Mouse (Mus musculus) macrophage (primary cell): ENCODE measurements around the gene Ddc. TPM values are rescaled to one million over a fixed set of nuclear protein-coding genes. Genes with fewer than 3 reads are reported as not detected.

Experiments
- H3K27ac ChIP-seq: fragments of 350-480 bp; formaldehyde crosslinking; 2 replicates; pipeline ENCODE4 v1.9.0; 2021
- H3K36me3 ChIP-seq: fragments of 350-480 bp; formaldehyde crosslinking; 2 replicates; pipeline ENCODE4 v1.9.0; 2021; ENCODE audit errors: inconsistent target
- H3K4me3 ChIP-seq: fragments of 350-480 bp; formaldehyde crosslinking; 2 replicates; pipeline ENCODE4 v1.9.0; 2021; ENCODE audit errors: inconsistent target
- H3K79me2 ChIP-seq: fragments of 350-480 bp; formaldehyde crosslinking; 2 replicates; pipeline ENCODE4 v1.9.0; 2021; ENCODE audit errors: inconsistent target
- WGBS: methylation state at CpG from one replicate; pipeline ENCODE4 v1.1.7; 2026; ENCODE audit warnings: inconsistent platforms; ENCODE audit not compliant: missing documents; 5-methylcytosine and 5-hydroxymethylcytosine counted together
- polyA plus RNA-seq: library from polyadenylated mRNA; stranded (reverse); fragments of 250-400 nt; gene quantifications from 3 replicates; pipeline ENCODE4 v1.2.4, GENCODE M21; 2018; ENCODE audit warnings: inconsistent platforms
- total RNA-seq, 78 experiments: library from RNA; depleted of rRNA; stranded (reverse); fragments of 250-400 nt; gene quantifications; 1 replicate in 9 of 78; 2 replicates in 24 of 78; 3 replicates in 43 of 78; 4 replicates in 2 of 78; pipeline ENCODE4 v1.2.4; 2018; ENCODE audit warnings: inconsistent platforms in 56 of 78

Gene Ddc
- 1 to 10 TPM in 1 of 26 experiments, not detected in 25; 1.0 TPM for total RNA-seq (2018; cell fraction: chromatin; rRNA removed)
- under 1 TPM in 1 of 26 experiments, not detected in 25; 0.19 TPM for total RNA-seq (2018; cell fraction: cytosol; rRNA removed)
- total RNA-seq (2018; cell fraction: nucleus; rRNA removed), result under 1 TPM in 1 of 26 experiments, not detected in 25; 0.65 TPM
- polyA plus RNA-seq, result not detected in 3 replicates

- 94% methylated on average over 12 of the region's 12 CpGs for WGBS
- H3K4me3 ChIP-seq, result no peak within 1 kb of the TSS
- H3K36me3 ChIP-seq, result no peaks in the 10 kb centered on the region
- H3K27ac ChIP-seq, result no peak within 1 kb of the TSS
- H3K79me2 ChIP-seq, result no peaks in the 10 kb centered on the region
Measured at GRCm38 (mm10) chr11:11897645-11898357, at the start of gene Ddc. Gene Ddc, minus strand, starts transcription at chr11:11898144.

GRCm38 (mm10) chr11:11945766-11946165, 47.8 kb upstream of the Ddc start:
- no peak overlapping the region for H3K27ac ChIP-seq
- no peaks in the 10 kb centered on the region for H3K36me3 ChIP-seq
- H3K4me3 ChIP-seq, result no peak overlapping the region
- no peaks in the 10 kb centered on the region for H3K79me2 ChIP-seq
- 98% methylated on average over 4 of the region's 4 CpGs for WGBS

- Histone ChIP-seq H3K27ac (no peak overlapping the region), H3K79me2 (no peaks in the 10 kb centered on the region), H3K36me3 (no peaks in the 10 kb centered on the region), H3K4me3 (no peak overlapping the region)
- 90% methylated on average over 4 of the region's 4 CpGs for WGBS
Measured at GRCm38 (mm10) chr11:11944814-11945213, 46.9 kb upstream of the Ddc start.

GRCm38 (mm10) chr11:11944082-11944349, 46.1 kb upstream of the Ddc start:
- H3K79me2 ChIP-seq, result no peaks in the 10 kb centered on the region
- H3K27ac ChIP-seq, result no peak overlapping the region
- H3K36me3 ChIP-seq, result no peaks in the 10 kb centered on the region

GRCm38 (mm10) chr11:11943240-11944081, 45.5 kb upstream of the Ddc start:
- WGBS, result 91% methylated on average over 11 of the region's 13 CpGs
- Histone ChIP-seq H3K36me3 (no peaks in the 10 kb centered on the region), H3K4me3 (no peak overlapping the region), H3K27ac (no peak overlapping the region), H3K79me2 (no peaks in the 10 kb centered on the region)

More at GRCm38 (mm10) chr11:11944082-11944349, 46.1 kb upstream of the Ddc start:
- no peak overlapping the region for H3K4me3 ChIP-seq

- Histone ChIP-seq H3K36me3 (no peaks in the 10 kb centered on the region), H3K79me2 (no peaks in the 10 kb centered on the region), H3K27ac (no peak overlapping the region), H3K4me3 (no peak overlapping the region)
- WGBS, result 91% methylated on average over 6 of the region's 6 CpGs
Measured at GRCm38 (mm10) chr11:11942320-11943217, 44.6 kb upstream of the Ddc start.

GRCm38 (mm10) chr11:11940833-11941681, 43.1 kb upstream of the Ddc start:
- H3K4me3 ChIP-seq, result no peak overlapping the region
- 75% methylated on average over 5 of the region's 5 CpGs for WGBS
- no peaks in the 10 kb centered on the region for H3K36me3 ChIP-seq
- H3K79me2 ChIP-seq, result no peaks in the 10 kb centered on the region
- peak overlapping the region; percentile 59; the same call in 1 of the 2 replicates for H3K27ac ChIP-seq

GRCm38 (mm10) chr11:11939611-11940010, 41.7 kb upstream of the Ddc start:
- no peak overlapping the region for H3K4me3 ChIP-seq
- peak overlapping the region; percentile 59 for H3K27ac ChIP-seq
- 29% methylated on average over 3 of the region's 3 CpGs for WGBS
- no peaks in the 10 kb centered on the region for H3K36me3 ChIP-seq
- H3K79me2 ChIP-seq, result no peaks in the 10 kb centered on the region

GRCm38 (mm10) chr11:11938591-11938990, 40.6 kb upstream of the Ddc start:
- Histone ChIP-seq H3K27ac (peak overlapping the region; percentile 59), H3K79me2 (no peaks in the 10 kb centered on the region), H3K36me3 (no peaks in the 10 kb centered on the region), H3K4me3 (no peak overlapping the region)
- WGBS, result 100% methylated on average over 1 of the region's 1 CpGs

- WGBS, result 82% methylated on average over 10 of the region's 10 CpGs
- H3K79me2 ChIP-seq, result no peaks in the 10 kb centered on the region
- no peaks in the 10 kb centered on the region for H3K36me3 ChIP-seq
- H3K4me3 ChIP-seq, result no peak overlapping the region
- H3K27ac ChIP-seq, result no peak overlapping the region
Measured at GRCm38 (mm10) chr11:11937340-11938030, 39.5 kb upstream of the Ddc start.

- WGBS, result 78% methylated on average over 8 of the region's 8 CpGs
- Histone ChIP-seq H3K27ac (no peak overlapping the region), H3K36me3 (no peaks in the 10 kb centered on the region), H3K4me3 (no peak overlapping the region), H3K79me2 (no peaks in the 10 kb centered on the region)
Measured at GRCm38 (mm10) chr11:11934808-11935207, 36.9 kb upstream of the Ddc start.

GRCm38 (mm10) chr11:11932102-11932789, 34.3 kb upstream of the Ddc start:
- no peaks in the 10 kb centered on the region for H3K36me3 ChIP-seq
- 85% methylated on average over 10 of the region's 11 CpGs for WGBS

GRCm38 (mm10) chr11:11931688-11932087, 33.7 kb upstream of the Ddc start:
- Histone ChIP-seq H3K4me3 (no peak overlapping the region), H3K36me3 (no peaks in the 10 kb centered on the region), H3K27ac (no peak overlapping the region), H3K79me2 (no peaks in the 10 kb centered on the region)
- 92% methylated on average over 5 of the region's 5 CpGs for WGBS

More at GRCm38 (mm10) chr11:11932102-11932789, 34.3 kb upstream of the Ddc start:
- Histone ChIP-seq H3K27ac (no peak overlapping the region), H3K4me3 (no peak overlapping the region), H3K79me2 (no peaks in the 10 kb centered on the region)
